Mouse (Mus musculus) CD4-positive, CD25-positive, alpha-beta regulatory T cell, adult 9 weeks (primary cell): ENCODE measurements around the gene Lrch4. TPM values are rescaled to one million over a fixed set of nuclear protein-coding genes. Genes with fewer than 3 reads are reported as not detected.

Experiments used
- polyA plus RNA-seq: library from polyadenylated mRNA; unstranded; fragments of 100-300 nt; shearing (Covaris generic); gene quantifications from one replicate; pipeline ENCODE4 v1.2.1, GENCODE M21; 2017

The Lrch4 gene
- 327 TPM for polyA plus RNA-seq

GRCm38 (mm10) chr5:137628498-137629305 is at the start of gene Lrch4, which contains the start of the genes Fbxo24 and Gm20605:
Lrch4 (plus strand) TSS chr5:137629121.
Fbxo24 (minus strand) TSS chr5:137629002.
Gm20605 (plus strand) TSS chr5:137629175.

GRCm38 (mm10) chr5:137600619-137601364 is 28.1 kb upstream of the Lrch4 start, which contains the start of gene Mospd3:
Mospd3 (minus strand) TSS chr5:137601058.

GRCm38 (mm10) chr5:137613550-137613949 is 15.4 kb upstream of the Lrch4 start, which contains the start of gene Pcolce:
Pcolce (minus strand) TSS chr5:137613784.

GRCm38 (mm10) chr5:137641054-137641453 is 12.1 kb downstream of the Lrch4 start, which contains the start of gene Sap25:
Sap25 (plus strand) TSS chr5:137641334.

GRCm38 (mm10) chr5:137645652-137646091 is 16.8 kb downstream of the Lrch4 start, which contains the start of gene Irs3:
Irs3 (minus strand) TSS chr5:137645714.

GRCm38 (mm10) chr5:137684294-137685123 is 55.6 kb downstream of the Lrch4 start, which contains the start of gene Agfg2:
Agfg2 (minus strand) TSS chr5:137684726.

Other genes with a start within 250 kb of the Lrch4 start
- gene Zan, start 152.1 kb upstream of the Lrch4 start, polyA plus RNA-seq = 0.31 TPM
- 55.9 TPM for gene Pop7, start 126.6 kb upstream of the Lrch4 start, polyA plus RNA-seq
- gene Gigyf1, start 110.6 kb upstream of the Lrch4 start, polyA plus RNA-seq = 4.2 TPM
- not detected for gene Epo, start 95.9 kb upstream of the Lrch4 start, polyA plus RNA-seq
- 123 TPM for gene Gnb2, start 95.6 kb upstream of the Lrch4 start, polyA plus RNA-seq
- not detected for gene Actl6b, start 75.6 kb upstream of the Lrch4 start, polyA plus RNA-seq
- 0.87 TPM for gene Tfr2, start 59.3 kb upstream of the Lrch4 start, polyA plus RNA-seq
- 104 TPM for gene Mospd3, start 28.1 kb upstream of the Lrch4 start, polyA plus RNA-seq
- 1.0 TPM for gene Pcolce, start 15.3 kb upstream of the Lrch4 start, polyA plus RNA-seq
- gene Fbxo24, start 119 bp upstream of the Lrch4 start, polyA plus RNA-seq = 0.86 TPM
- gene Gm20605, start 54 bp downstream of the Lrch4 start, polyA plus RNA-seq = 87.2 TPM
- gene Sap25, start 12.2 kb downstream of the Lrch4 start, polyA plus RNA-seq = 141 TPM
- gene Irs3, start 16.6 kb downstream of the Lrch4 start, polyA plus RNA-seq = not detected
- gene Agfg2, start 55.6 kb downstream of the Lrch4 start, polyA plus RNA-seq = 21.6 TPM
- gene Nyap1, start 112.5 kb downstream of the Lrch4 start, polyA plus RNA-seq = 0.98 TPM
- 441 TPM for gene Tsc22d4, start 116.6 kb downstream of the Lrch4 start, polyA plus RNA-seq
- 21.1 TPM for gene Ppp1r35, start 149.7 kb downstream of the Lrch4 start, polyA plus RNA-seq
- 19.8 TPM for gene Mepce, start 158.5 kb downstream of the Lrch4 start, polyA plus RNA-seq
- gene Zcwpw1, start 158.7 kb downstream of the Lrch4 start, polyA plus RNA-seq = 13.7 TPM
- gene Pilra, start 207.2 kb downstream of the Lrch4 start, polyA plus RNA-seq = 1.3 TPM
- gene Pilrb1, start 229.0 kb downstream of the Lrch4 start, polyA plus RNA-seq = 0.58 TPM
- 1.3 TPM for gene Pilrb2, start 242.7 kb downstream of the Lrch4 start, polyA plus RNA-seq